Mouse (Mus musculus) spleen, postnatal 4 days (tissue): ENCODE measurements around the gene Ttc39d.

Experiments
- DNase-seq, 2 experiments: peaks; one replicate each; pipeline ENCODE4 v3.0.0; 2022; ENCODE audit warnings: low spot score in 2 of 2

Gene Ttc39d

DNA sequence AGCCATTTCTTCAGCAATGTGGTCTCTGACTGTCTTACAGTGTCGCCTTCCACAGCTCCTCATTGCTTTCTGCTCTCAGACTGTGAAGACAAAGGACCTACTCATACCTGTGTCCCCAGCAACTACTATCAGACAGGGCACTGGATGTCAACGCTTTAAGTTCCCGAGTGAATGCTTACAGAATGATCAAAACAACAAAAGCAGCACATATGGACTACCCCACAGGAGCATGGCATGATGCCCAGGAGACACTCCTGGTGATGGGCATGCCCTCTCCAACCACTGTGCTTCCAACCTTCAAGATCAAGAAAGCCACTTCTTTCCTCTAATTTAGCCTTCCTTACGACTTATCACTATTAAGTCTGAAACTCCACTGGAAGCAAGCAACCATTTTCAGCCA is 59.8 kb downstream of the Ttc39d start:
- no peak for DNase-seq
